Mouse (Mus musculus): ENCODE data around the gene Syde1. TPM values are rescaled to one million over a fixed set of nuclear protein-coding genes. Genes with fewer than 3 reads are reported as not detected.

Syde1 gene
- polyA plus RNA-seq, 1 experiment: 0.01 TPM

- Histone ChIP-seq H3K36me3 (ENCODE audit: control insufficient read depth) (no peaks in the 10 kb centered on the region), H3K4me3 (replicated peaks) (no peak overlapping the region), H3K27me3 (ENCODE audit: control insufficient read depth) (peaks cover 55% of the 10 kb centered on the region), H3K4me1 (ENCODE audit: control insufficient read depth) (no peaks in the 10 kb centered on the region), H3K9me3 (ENCODE audit: control insufficient read depth, low read length) (no peaks in the 10 kb centered on the region)
- TF ChIP-seq GATA1 (IDR thresholded peaks at IDR 0.05; ENCODE audit: low read length) (no peak), TAL1 (IDR thresholded peaks at IDR 0.05; ENCODE audit: low read length) (no peak)
Observed at GRCm38 (mm10) chr10:78594157-78594556, 2.4 kb upstream of the Syde1 start.

- peaks cover 58% of the 10 kb centered on the region for H3K27me3 ChIP-seq (ENCODE audit: control insufficient read depth)
- no peak overlapping the region for H3K4me3 ChIP-seq (replicated peaks)
- H3K4me1 ChIP-seq (ENCODE audit: control insufficient read depth): no peaks in the 10 kb centered on the region
- H3K36me3 ChIP-seq (ENCODE audit: control insufficient read depth): no peaks in the 10 kb centered on the region
- no peaks in the 10 kb centered on the region for H3K9me3 ChIP-seq (ENCODE audit: control insufficient read depth, low read length)
- TF ChIP-seq GATA1 (IDR thresholded peaks at IDR 0.05; ENCODE audit: low read length) (no peak), TAL1 (IDR thresholded peaks at IDR 0.05; ENCODE audit: low read length) (no peak)
Observed at GRCm38 (mm10) chr10:78593736-78594135, 2.0 kb upstream of the Syde1 start.

DNA sequence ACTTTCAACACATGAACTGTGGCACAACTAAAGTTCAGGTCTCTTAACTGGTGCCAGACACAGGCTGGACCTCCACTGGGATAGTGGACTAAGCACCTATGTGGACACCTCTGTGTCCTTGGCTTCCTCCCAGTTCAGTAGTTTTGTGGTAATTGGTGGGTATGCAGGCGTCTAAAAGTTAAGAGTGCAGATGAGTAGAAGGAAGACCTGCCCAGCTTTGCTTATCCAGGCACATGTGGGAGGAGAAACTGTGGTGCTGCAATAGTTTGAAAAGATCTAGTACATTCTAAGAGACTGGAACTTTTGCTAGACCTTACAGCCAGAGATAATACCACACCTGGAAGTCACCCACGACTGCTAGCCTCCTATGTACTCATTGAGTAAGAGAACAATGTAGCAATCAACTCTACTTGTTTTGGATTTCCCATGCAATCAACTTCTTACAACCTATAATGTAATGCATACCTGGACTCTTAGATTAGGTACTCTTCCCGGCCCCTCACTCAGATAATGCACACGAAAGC is 1.2 kb upstream of the Syde1 start:
- Histone ChIP-seq H3K9me3 (ENCODE audit: control insufficient read depth, low read length) (no peaks in the 10 kb centered on the region), H3K4me3 (replicated peaks) (no peak overlapping the region), H3K36me3 (ENCODE audit: control insufficient read depth) (no peaks in the 10 kb centered on the region), H3K4me1 (ENCODE audit: control insufficient read depth) (no peaks in the 10 kb centered on the region), H3K27me3 (ENCODE audit: control insufficient read depth) (peaks cover 56% of the 10 kb centered on the region)
- TF ChIP-seq TAL1 (IDR thresholded peaks at IDR 0.05; ENCODE audit: low read length) (no peak), GATA1 (IDR thresholded peaks at IDR 0.05; ENCODE audit: low read length) (no peak)

DNA sequence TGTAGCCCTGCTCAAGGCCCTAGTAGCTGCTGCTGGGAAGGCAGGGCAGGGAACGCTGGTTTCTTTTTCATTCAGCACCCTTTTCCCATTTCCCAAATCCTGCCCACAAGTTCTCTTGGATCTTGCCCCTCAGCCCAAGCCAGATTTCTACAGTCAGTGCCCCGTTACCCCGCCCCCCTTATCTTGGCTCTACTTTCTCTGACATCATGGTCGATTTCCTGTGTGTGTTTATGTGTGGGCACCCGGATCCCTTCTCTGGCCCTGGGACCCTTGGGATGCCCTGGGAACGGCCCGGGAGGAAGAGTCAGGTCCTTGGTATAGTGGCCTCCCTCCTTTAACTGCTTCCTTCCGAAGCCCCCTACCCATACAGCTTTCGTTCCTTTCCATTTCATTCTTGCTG is 1.0 kb downstream of the Syde1 start:
- Histone ChIP-seq H3K9me3 (ENCODE audit: control insufficient read depth, low read length) (no peaks in the 10 kb centered on the region), H3K4me1 (ENCODE audit: control insufficient read depth) (no peaks in the 10 kb centered on the region), H3K27me3 (ENCODE audit: control insufficient read depth) (peaks cover 56% of the 10 kb centered on the region), H3K4me3 (replicated peaks) (no peak overlapping the region), H3K36me3 (ENCODE audit: control insufficient read depth) (no peaks in the 10 kb centered on the region)
- TF ChIP-seq TAL1 (IDR thresholded peaks at IDR 0.05; ENCODE audit: low read length): no peak
- TF ChIP-seq GATA1 (IDR thresholded peaks at IDR 0.05; ENCODE audit: low read length): no peak

DNA sequence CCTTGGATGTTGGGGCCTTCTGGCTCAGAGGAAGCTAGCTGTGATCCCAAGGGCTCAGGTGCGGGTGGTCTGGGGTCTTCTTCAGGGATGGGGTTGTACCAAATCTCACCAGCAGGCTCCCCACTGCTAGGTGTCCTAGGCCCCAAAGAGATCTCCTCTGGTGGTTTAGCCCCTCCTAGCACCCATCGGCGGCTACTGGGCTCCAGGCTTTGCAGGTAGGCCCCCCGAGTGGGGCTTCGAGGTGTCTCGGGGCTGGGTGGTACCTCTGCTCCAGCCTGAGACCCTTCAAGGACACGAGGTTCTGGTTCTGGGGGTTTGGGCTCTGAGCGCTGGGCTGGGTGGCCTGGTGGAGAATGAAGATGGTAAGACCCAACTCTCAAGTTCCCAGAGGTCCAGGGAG is 1.9 kb downstream of the Syde1 start:
- no peak for TF ChIP-seq TAL1 (IDR thresholded peaks at IDR 0.05; ENCODE audit: low read length)
- no peak for TF ChIP-seq GATA1 (IDR thresholded peaks at IDR 0.05; ENCODE audit: low read length)
- Histone ChIP-seq H3K9me3 (ENCODE audit: control insufficient read depth, low read length) (no peaks in the 10 kb centered on the region), H3K36me3 (ENCODE audit: control insufficient read depth) (no peaks in the 10 kb centered on the region), H3K27me3 (ENCODE audit: control insufficient read depth) (peaks cover 51% of the 10 kb centered on the region), H3K4me1 (ENCODE audit: control insufficient read depth) (no peaks in the 10 kb centered on the region), H3K4me3 (replicated peaks) (no peak overlapping the region)

DNA sequence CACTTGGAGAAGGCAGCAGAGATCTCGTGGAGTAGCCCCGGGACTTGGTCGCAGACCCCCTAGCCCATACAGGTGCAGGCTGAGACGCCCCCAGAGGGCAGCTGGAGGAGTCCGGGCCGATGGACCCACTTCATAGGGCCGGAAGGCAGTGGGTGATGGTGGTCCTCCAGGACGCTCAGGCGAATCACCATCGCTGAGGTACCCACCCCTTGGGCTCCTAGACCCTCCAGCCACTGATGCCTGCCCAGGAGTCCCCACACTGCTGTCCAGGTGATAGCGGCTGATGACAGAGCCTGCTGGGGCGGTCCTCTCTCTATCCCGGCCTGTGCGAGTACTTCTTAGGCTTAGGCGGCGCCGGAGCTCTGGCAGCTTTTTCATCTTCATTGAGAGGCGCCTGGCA is 2.5 kb downstream of the Syde1 start:
- no peaks in the 10 kb centered on the region for H3K9me3 ChIP-seq (ENCODE audit: control insufficient read depth, low read length)
- peaks cover 51% of the 10 kb centered on the region for H3K27me3 ChIP-seq (ENCODE audit: control insufficient read depth)
- H3K4me3 ChIP-seq (replicated peaks): no peak overlapping the region
- no peak for TF ChIP-seq GATA1 (IDR thresholded peaks at IDR 0.05; ENCODE audit: low read length)
- no peak for TF ChIP-seq TAL1 (IDR thresholded peaks at IDR 0.05; ENCODE audit: low read length)
- no peaks in the 10 kb centered on the region for H3K4me1 ChIP-seq (ENCODE audit: control insufficient read depth)
- no peaks in the 10 kb centered on the region; the same call in 1 of the 2 replicates for H3K36me3 ChIP-seq (ENCODE audit: control insufficient read depth)

- Histone ChIP-seq H3K36me3 (ENCODE audit: control insufficient read depth) (peaks cover 25% of the 10 kb centered on the region), H3K9me3 (ENCODE audit: control insufficient read depth, low read length) (no peaks in the 10 kb centered on the region), H3K4me3 (replicated peaks) (no peak overlapping the region), H3K4me1 (ENCODE audit: control insufficient read depth) (no peaks in the 10 kb centered on the region), H3K27me3 (ENCODE audit: control insufficient read depth) (peaks cover 21% of the 10 kb centered on the region)
- no peak for TF ChIP-seq GATA1 (IDR thresholded peaks at IDR 0.05; ENCODE audit: low read length)
- TF ChIP-seq TAL1 (IDR thresholded peaks at IDR 0.05; ENCODE audit: low read length): no peak
Observed at GRCm38 (mm10) chr10:78586026-78586425, 5.7 kb downstream of the Syde1 start.

DNA sequence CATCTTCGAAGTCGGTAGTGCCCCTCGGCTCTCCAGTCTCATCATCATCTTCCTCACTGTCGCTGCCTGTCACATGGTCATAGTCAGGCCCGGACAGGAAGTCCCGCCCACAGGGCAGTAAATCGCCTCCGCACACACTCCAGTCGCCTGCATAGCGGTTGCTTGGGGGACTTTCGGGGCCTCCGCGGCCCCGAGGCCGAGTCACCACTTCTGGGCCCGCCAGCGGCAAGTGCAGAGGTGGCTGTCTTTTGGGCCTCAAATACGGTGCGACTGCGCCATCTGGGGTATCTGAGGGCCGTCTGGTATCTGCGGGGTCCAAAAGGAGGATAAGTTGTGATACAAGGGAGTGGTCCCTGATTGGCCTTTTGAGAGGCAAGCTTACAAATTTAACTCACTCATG is 6.2 kb downstream of the Syde1 start:
- peaks cover 17% of the 10 kb centered on the region for H3K27me3 ChIP-seq (ENCODE audit: control insufficient read depth)
- H3K9me3 ChIP-seq (ENCODE audit: control insufficient read depth, low read length): no peaks in the 10 kb centered on the region
- no peak for TF ChIP-seq GATA1 (IDR thresholded peaks at IDR 0.05; ENCODE audit: low read length)
- no peak for TF ChIP-seq TAL1 (IDR thresholded peaks at IDR 0.05; ENCODE audit: low read length)
- no peaks in the 10 kb centered on the region for H3K4me1 ChIP-seq (ENCODE audit: control insufficient read depth)
- H3K4me3 ChIP-seq (replicated peaks): no peak overlapping the region
- H3K36me3 ChIP-seq (ENCODE audit: control insufficient read depth): peaks cover 29% of the 10 kb centered on the region

- H3K9me3 ChIP-seq (ENCODE audit: control insufficient read depth, low read length): no peaks in the 10 kb centered on the region
- TF ChIP-seq TAL1 (IDR thresholded peaks at IDR 0.05; ENCODE audit: low read length) (no peak), GATA1 (IDR thresholded peaks at IDR 0.05; ENCODE audit: low read length) (no peak)
- H3K4me1 ChIP-seq (ENCODE audit: control insufficient read depth): no peaks in the 10 kb centered on the region
- H3K36me3 ChIP-seq (ENCODE audit: control insufficient read depth): peaks cover 35% of the 10 kb centered on the region
- no peak overlapping the region for H3K4me3 ChIP-seq (replicated peaks)
- H3K27me3 ChIP-seq (ENCODE audit: control insufficient read depth): peaks cover 11% of the 10 kb centered on the region
Observed at GRCm38 (mm10) chr10:78584996-78585395, 6.8 kb downstream of the Syde1 start.

DNA sequence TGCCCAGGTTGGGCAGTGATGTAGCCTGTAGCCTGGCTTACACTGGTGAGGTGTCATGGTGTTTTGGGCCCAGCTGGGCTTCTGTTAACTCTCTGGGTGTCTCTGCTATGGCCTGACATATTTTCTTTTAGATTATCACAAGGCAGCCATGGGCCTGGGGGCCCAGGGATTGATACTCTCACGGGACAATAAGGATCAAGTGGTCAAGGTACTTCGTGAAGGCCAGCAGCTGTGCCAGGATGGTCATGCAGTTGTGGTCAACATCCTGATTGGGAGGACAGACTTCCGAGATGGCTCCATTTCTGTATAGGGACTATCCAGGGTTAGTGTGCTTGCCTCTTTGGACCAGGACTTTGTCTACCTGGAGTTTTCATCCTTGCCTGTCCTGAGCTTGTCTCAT is 7.8 kb downstream of the Syde1 start:
- Histone ChIP-seq H3K4me1 (ENCODE audit: control insufficient read depth) (no peaks in the 10 kb centered on the region), H3K9me3 (ENCODE audit: control insufficient read depth, low read length) (no peaks in the 10 kb centered on the region), H3K4me3 (replicated peaks) (no peak overlapping the region), H3K36me3 (ENCODE audit: control insufficient read depth) (peaks cover 46% of the 10 kb centered on the region), H3K27me3 (ENCODE audit: control insufficient read depth) (peaks cover under 1% of the 10 kb centered on the region; the same call in 1 of the 2 replicates)
- TF ChIP-seq TAL1 (IDR thresholded peaks at IDR 0.05; ENCODE audit: low read length) (no peak), GATA1 (IDR thresholded peaks at IDR 0.05; ENCODE audit: low read length) (no peak)

All from erythroblast, embryonic 14.5 days (primary cell).